Mouse (Mus musculus): ENCODE results near the gene Hsdl2. TPM values are rescaled to one million over a fixed set of nuclear protein-coding genes. Genes with fewer than 3 reads are reported as not detected.

Hsdl2 gene
- polyA plus RNA-seq, 1 experiment from 2014 or later = 27.8 TPM

DNA sequence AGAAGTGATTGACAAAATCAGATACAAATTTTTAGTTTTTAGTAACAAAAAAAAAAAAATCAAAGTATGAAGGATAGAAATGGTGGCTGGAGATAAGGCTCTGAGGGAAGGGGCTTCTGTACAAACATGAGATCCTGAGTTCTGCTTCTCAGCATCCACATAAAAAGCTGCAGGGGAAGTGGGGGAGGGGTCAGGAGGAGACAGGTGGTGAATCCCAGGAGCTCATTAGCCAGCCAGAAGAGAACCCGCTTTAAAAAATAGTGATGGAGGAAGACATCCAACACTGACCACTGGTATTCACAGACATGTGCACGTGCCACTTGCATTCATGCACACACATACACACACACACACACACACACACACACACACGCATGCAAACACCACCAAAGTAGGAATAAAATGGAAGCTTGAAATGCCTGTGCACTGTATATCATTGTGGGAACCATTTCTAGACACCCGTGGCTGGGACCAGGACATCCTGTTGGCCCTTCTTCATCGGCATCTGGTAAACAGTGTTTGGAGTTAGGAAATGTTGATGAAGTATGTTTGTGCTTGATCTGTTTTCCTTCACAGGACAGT, 74.8 kb downstream of the Hsdl2 start:
- H3K27ac ChIP-seq = no peak overlapping the region
- 72% methylated on average over 5 of the region's 5 CpGs for WGBS
- no peaks in the 10 kb centered on the region for H3K36me3 ChIP-seq
- ATAC-seq (ENCODE audit: insufficient number of reproducible peaks, low FRiP score, low TSS enrichment, low read depth) = no peak
- H3K4me1 ChIP-seq = no peaks in the 10 kb centered on the region
- H3K9me3 ChIP-seq = no peaks in the 10 kb centered on the region
- no peak overlapping the region for H3K4me3 ChIP-seq
- no peaks in the 10 kb centered on the region for H3K27me3 ChIP-seq
- no peak overlapping the region for H3K4me2 ChIP-seq
- H3K9ac ChIP-seq = no peak overlapping the region

DNA sequence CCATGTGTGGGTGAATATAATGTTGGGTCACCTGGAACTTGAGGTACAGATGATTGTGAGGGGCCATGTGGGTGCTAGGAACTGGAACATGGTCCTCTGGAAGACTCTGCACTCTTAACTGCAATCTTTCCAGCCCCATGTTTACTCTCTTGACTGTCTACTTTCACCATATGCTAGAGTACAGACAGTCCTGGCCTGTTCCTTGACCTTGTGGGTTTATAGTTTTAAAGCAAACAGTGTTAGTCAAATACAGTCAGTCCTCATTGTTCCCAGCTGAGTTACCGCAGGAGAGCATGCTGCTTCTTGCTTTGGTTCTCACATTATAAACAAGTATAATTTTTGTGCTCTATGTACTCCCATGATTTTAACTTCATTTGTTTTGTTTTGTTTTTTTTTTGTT, 80.8 kb downstream of the Hsdl2 start:
- Histone ChIP-seq H3K36me3 (no peaks in the 10 kb centered on the region), H3K9me3 (no peaks in the 10 kb centered on the region), H3K27ac (no peak overlapping the region), H3K27me3 (no peaks in the 10 kb centered on the region), H3K4me3 (no peak overlapping the region), H3K9ac (no peak overlapping the region), H3K4me1 (no peaks in the 10 kb centered on the region), H3K4me2 (no peak overlapping the region)
- 90% methylated on average over 1 of the region's 1 CpGs for WGBS
- ATAC-seq (ENCODE audit: insufficient number of reproducible peaks, low FRiP score, low TSS enrichment, low read depth) = no peak

DNA sequence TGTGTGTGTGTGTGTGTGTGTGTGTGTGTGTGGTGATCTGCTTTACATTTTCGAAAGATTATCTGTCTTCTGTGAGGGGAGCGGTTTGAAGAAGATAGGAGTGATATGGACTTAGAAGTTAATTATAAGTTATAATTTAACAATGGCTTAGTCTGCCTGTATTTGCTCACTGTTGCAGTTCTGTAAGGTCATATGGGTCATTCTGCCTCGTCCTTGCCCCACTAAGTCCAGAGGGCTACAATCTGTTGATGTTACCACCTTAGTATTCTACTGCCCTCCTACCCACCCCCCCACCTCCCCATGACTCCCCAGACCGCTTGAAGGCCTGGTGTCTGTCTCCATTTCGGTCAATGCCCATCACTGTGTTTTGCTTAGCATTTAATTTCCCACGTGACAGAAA, 82.1 kb downstream of the Hsdl2 start:
- Histone ChIP-seq H3K9me3 (no peaks in the 10 kb centered on the region), H3K4me3 (no peak overlapping the region), H3K4me2 (no peak overlapping the region), H3K27ac (no peak overlapping the region), H3K4me1 (no peaks in the 10 kb centered on the region), H3K9ac (no peak overlapping the region), H3K27me3 (no peaks in the 10 kb centered on the region), H3K36me3 (no peaks in the 10 kb centered on the region)
- no peak for ATAC-seq (ENCODE audit: insufficient number of reproducible peaks, low FRiP score, low TSS enrichment, low read depth)
- 89% methylated on average over 6 of the region's 6 CpGs for WGBS

DNA sequence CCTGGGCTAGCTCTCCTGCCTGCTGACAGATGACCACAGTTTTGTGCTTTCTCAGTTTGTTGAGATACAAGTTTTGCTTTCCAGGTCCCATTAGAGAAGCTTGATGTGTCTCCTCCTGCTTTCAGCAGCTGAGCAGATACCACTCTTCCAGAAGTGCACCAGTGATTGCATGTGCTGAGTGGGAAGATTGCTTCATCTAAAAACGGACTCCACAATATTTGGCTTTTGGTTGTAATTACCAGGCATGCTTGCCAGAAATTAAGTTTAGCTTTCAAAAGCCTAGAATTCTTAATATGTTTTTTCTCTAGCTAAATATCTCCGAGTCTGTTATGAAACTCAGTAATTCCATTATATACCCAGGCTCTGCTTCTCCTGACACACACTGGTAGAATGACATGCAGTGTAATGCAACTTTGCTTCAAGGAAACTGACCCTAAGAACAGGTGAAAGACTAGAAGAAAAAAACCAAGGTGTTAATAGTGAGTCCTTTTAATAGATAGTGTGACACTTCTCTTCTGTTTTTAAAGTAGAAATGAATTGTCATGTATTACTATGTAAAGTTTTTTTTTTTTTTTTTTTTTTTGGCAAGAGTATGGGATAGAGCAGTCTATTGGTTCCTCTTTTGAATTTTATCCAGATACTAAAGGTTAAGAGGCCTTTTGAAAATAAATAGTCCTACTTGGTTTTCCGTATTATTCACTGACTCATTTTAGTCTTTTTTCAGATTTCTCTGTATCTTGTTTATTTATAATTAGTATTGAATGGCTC, 85.4 kb downstream of the Hsdl2 start:
- Histone ChIP-seq H3K27me3 (no peaks in the 10 kb centered on the region), H3K9me3 (no peaks in the 10 kb centered on the region), H3K36me3 (no peaks in the 10 kb centered on the region), H3K27ac (no peak overlapping the region), H3K4me1 (no peaks in the 10 kb centered on the region), H3K9ac (no peak overlapping the region), H3K4me2 (no peak overlapping the region), H3K4me3 (no peak overlapping the region)
- WGBS = 75% methylated on average over 3 of the region's 3 CpGs
- no peak for ATAC-seq (ENCODE audit: insufficient number of reproducible peaks, low FRiP score, low TSS enrichment, low read depth)

DNA sequence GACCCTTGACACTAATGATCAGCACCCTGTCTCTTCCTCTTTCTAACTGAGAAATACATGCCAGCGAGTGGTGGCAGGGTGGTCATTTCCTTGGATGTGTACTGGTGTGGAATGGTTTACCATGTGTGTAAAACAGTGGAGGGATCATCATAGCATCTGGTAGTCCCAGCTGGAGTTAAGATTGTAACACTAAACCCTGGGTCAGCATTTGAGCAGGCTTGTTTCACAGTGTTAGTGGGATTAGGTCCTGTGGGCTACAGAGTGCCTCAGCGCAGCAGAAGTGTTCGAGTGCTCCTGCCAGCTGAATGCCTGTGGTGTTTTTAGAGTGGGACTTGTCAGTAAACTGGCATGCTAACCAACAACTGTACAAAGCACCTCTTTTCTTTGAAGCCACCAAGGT, 86.7 kb downstream of the Hsdl2 start:
- no peaks in the 10 kb centered on the region for H3K36me3 ChIP-seq
- WGBS = 37% methylated on average over 3 of the region's 3 CpGs
- H3K27me3 ChIP-seq = no peaks in the 10 kb centered on the region
- H3K4me3 ChIP-seq = no peak overlapping the region
- H3K4me1 ChIP-seq = no peaks in the 10 kb centered on the region
- no peak overlapping the region for H3K27ac ChIP-seq
- H3K9ac ChIP-seq = no peak overlapping the region
- no peak overlapping the region for H3K4me2 ChIP-seq
- ATAC-seq (ENCODE audit: insufficient number of reproducible peaks, low FRiP score, low TSS enrichment, low read depth) = no peak
- no peaks in the 10 kb centered on the region for H3K9me3 ChIP-seq

Other genes starting within 250 kb of the Hsdl2 start
- gene Susd1, start 142.9 kb upstream of the Hsdl2 start, polyA plus RNA-seq (2015; fragmentation: Nextera tagmentation; extraction: Ambion mirVana) = 2.1 and 3.9 TPM in 2 replicates
- gene Ptbp3, start 32.2 kb upstream of the Hsdl2 start, polyA plus RNA-seq (2015; fragmentation: Nextera tagmentation; extraction: Ambion mirVana) = 47.8 and 48.1 TPM in 2 replicates
- 12.5 and 16.1 TPM in 2 replicates for gene E130308A19Rik, start 44.6 kb downstream of the Hsdl2 start, polyA plus RNA-seq (2015; fragmentation: Nextera tagmentation; extraction: Ambion mirVana)
- 38.7 and 43.6 TPM in 2 replicates for gene Inip, start 220.0 kb downstream of the Hsdl2 start, polyA plus RNA-seq (2015; fragmentation: Nextera tagmentation; extraction: Ambion mirVana)
- 7.5 and 9.3 TPM in 2 replicates for gene Snx30, start 224.3 kb downstream of the Hsdl2 start, polyA plus RNA-seq (2015; fragmentation: Nextera tagmentation; extraction: Ambion mirVana)